Mouse (Mus musculus) induced T-regulatory cell, adult 2 months (primary cell): ENCODE measurements around the gene Ces1b.

ENCODE experiments used
- DNase-seq: peaks from one replicate; pipeline ENCODE4 v3.0.0-alpha.2; 2012; ENCODE audit warnings: low read depth

The Ces1b gene

DNA sequence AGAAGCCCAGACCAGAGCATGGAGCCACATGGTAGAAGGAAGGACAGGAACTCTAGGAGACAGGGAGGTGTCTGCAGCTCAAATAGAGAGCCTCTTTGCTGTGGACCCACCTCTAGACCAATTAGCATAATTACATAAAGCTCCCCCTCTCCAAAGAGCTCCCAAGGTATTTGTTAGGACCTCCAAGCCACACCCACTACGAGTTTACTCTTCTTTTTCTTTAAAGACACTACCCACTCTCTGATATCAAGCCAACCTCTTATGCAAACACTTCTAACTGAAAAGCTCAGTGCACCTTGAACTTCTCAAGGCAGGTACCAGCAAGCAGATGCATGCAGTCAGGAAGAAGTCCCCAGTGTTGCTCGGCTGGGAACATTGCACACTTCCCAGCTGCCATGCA lies at the start of gene Ces1b:
Ces1b (minus strand) TSS at position 131 of the 400 bp plus-strand sequence.
- no peak for DNase-seq

DNA sequence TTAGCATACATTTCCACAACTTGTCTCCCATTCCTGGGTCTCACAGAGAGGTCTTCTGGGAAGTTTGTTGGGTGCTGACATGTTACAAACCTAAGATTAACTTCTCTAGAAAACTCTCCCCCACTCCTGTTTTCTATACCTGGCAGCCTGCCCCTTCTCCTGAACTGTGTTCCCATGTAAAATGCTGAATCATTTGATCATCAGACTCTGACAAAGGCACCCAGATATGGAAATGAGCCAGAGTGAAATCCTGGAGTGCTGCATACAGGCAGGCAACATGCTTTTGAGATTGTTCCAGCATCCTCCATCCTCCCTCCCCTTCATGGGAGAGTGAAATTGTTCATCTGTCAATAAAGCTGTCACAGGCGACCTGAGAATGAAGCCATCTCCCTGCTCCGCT lies 46.7 kb upstream of the Ces1b start:
- no peak for DNase-seq

DNA sequence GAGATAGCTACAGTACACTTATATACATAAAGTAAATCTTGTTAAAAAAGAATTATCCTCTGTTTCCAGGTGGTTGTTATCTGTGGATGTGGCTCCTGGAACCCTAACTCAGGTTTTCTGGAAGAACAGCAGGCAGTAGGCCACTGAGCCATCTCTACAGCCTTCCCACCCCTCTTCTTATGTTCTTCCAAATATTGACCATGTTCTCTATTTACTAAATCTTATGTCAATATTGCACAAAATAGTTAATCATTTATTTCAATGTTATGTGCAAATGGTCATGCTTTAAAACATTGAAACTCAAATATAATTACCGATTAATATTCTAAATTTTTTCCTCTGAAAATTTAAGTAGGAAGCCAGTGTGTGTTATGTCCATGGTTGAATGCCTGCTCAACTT lies 42.2 kb upstream of the Ces1b start:
- no peak for DNase-seq

GRCm38 (mm10) chr8:93095376-93095775 lies 15.6 kb upstream of the Ces1b start:
- DNase-seq: peak; percentile 7

DNA sequence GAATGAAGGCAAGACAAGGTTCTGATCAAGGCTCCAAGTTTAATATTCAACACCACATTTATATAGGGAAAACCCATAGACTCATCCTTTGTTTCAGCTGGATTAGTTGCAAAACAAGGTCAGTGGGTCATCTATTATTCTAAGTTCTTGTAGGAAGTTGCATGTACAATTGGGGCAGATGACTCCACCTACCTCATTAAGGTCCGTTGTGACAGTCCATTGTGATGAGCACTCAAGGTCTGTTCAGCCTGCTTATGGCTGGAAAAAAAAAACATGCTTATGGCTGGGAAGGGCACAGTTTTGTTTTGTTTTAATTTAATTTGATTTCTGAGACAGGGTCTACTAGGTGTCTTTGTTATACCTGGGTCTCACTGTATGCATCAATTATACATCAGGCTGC lies 11.5 kb upstream of the Ces1b start:
- DNase-seq: no peak

- no peak for DNase-seq
Observed at GRCm38 (mm10) chr8:93088686-93089122, 8.9 kb upstream of the Ces1b start.

DNA sequence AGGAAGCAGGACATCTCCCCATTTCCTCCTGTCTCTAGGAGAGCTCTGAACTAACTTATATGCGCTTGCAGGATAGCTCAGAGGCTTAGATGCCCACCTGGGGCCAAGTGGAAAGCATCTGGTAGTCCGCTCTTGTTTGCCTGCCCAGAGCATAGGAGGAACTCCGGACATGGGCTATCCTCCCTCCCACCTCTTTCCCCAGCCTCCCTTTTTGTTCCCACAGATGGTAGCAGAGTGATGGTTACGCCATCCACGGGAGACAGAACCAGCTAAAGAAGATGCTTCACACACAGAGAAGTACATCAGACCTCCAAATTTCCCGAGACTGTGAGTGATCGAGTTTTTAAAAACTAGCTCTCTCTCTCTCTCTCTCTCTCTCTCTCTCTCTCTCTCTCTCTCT lies 8.4 kb upstream of the Ces1b start:
- no peak for DNase-seq

DNA sequence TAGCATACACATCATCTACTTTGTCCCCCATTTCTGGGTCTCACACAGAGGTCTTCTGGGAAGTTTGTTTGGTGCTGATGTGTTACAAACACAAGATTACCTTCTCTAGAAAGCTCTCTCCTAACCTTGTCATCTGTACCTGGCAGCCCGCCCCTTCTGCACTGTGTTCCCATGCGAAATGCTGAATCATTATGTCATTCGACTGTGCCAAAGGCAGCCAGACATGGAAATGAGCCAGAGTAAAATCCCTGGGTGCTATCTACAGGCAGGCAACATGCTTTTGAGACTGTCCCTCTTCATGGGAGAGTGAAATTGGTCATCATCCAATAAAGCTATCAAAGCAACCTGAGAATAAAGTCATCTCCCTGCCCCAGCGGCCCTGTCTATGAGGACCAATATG lies 4.6 kb downstream of the Ces1b start:
- no peak for DNase-seq

DNA sequence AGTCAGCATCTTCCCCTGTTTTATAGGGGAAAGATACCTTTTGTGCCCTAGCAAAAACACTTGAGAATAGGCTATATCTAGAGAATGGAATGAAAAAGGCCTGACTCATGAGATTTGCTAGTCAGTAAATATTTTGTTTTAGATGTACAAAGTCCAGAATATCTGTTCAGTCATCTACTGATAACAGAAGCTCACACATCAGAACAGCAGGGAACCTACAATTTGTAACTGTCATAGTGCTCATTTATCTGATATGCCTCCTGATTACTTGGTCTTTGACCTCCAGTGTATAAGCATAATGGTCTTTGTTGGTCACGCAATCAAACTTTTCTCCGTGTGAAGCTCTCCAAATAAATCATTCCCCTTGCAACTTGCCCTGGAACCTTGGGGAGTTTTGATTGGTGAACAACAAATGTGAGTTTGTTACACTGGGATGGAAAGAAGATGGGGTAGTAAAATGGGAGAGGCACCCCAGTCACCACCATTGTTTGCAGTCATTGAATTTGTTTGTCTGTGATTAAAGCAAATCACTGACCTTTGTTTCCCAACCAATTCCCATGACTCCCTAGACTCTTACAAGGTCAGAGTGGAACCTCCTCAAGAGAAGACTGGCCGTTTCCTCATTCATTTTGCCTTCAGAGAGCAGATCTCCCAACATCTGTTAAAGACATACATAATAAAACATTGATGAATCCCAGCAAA lies 16.2 kb downstream of the Ces1b start:
- DNase-seq: no peak

DNA sequence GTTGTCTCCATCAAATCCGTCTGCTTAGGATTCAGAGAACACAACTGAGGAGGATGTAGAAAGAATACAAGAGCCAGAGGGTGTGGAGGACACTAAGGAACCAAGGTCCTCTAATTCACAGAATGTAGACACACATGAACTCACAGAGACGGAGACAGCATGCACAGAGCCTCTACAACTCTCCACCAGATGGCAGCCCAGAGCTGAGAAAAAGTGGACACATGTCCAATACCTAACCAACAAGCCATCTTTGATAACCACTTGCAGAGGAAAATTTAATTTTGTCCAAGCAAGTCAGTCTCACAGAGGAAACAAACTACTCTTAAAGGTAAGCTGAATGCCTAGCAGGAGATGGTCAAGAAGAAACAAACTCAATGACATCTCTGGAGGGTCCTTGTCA lies 20.6 kb downstream of the Ces1b start:
- DNase-seq: peak; percentile 6

DNA sequence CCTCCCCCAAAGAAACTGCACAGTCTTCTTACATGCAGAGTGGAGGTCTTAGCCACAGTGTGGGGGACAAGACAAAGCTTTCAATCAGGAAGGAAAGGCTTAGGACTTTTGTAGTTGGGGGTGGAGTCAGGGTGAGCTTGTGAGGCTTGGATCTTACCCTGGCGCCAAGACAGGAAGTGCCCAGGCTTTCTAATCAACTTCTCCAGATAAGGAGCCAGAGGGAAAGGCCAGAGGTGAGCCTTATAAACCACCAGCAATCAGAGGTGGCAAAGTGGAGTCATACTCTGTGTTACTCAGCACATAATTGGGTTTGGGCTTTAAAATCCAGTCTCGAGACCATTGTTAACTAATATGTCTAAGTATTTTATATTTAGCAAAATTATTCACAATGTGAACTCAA lies 24.6 kb downstream of the Ces1b start:
- no peak for DNase-seq

DNA sequence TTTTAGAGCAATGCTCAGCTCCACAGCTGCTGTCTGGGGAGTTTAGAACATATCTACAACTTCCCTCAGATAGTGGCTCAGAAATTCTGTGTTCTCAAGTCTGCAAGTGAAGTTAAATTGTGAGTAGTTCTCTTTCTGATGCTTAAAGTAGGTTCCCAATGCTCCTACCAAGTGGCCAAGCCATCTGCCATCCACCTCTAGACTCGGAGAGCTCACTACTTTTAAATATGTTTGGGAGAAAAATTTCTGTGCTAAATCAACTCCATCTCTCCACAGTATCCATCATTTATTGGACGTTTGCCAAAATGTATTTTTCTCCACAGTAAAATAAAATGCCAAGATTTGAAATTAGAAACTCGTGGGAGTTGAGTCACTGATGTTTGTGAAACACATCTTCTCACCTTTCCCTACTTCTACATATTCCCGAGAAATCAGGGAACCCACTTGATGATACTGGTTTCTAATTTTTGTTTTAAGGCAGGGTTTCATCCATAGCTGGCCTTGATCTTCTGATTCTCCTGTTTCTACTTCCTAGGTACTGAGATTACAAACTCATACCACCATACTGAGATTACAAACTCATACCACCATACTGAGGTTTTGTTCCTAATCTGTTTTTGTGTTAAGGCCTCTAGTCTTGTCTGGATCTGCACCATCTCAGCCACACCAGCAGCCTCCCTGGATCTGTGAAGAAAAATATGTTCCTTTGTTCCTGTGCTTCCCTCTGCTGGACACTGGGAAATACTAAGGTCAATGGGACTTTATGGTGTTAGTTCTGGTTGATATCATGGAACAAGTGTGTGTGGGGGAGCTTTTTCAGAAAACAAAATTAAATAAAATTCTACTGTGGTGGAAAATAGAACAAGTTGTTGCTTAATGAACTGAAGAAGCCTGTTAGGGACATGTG lies 31.1 kb downstream of the Ces1b start:
- no peak for DNase-seq

GRCm38 (mm10) chr8:93048092-93048491 lies 31.7 kb downstream of the Ces1b start, which contains the start of gene Ces1a:
Gene Ces1a (minus strand): TSS chr8:93048192.
- DNase-seq: no peak

DNA sequence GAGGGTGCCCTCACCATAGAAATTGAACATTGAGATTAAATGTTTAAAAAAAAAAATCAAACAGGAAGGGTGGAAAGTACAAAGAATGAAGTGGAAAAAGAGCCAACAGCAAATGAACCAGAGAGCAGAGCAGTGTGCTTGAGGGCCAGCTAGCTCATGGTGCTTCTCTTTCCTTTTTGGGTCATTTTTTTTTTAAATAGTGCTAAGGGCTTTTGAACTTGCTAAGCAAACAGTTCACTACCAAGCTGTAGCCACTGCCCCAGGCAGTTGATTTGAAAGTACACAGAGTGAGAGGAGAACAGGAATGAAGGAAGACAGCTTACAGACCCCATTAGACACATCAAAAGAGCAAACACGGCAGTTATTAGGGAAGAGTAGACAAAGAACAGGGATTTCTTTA lies 36.7 kb downstream of the Ces1b start:
- DNase-seq: no peak

- DNase-seq: no peak
Observed at GRCm38 (mm10) chr8:93040776-93041567, 38.8 kb downstream of the Ces1b start.

DNA sequence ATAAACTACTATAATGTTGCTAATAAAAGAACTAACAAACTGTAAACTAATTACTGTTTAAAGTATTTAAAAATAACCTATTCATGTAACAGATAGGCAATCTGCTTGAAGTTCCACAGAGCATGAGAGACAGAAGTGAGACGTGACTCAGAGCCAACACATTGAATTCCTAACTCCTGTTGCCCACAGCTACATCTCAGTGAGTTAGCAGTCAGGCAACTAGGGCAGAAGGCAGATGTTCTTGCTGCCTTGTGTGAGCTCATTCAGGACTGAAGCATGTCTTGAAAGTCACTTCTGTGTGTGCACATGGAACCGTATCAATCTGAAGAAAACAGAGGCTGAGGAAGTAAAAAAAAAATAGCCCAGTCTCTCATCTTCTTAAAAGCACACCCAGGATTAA lies 39.6 kb downstream of the Ces1b start:
- DNase-seq: no peak

- no peak for DNase-seq
Observed at GRCm38 (mm10) chr8:93038831-93039230, 41.0 kb downstream of the Ces1b start.

DNA sequence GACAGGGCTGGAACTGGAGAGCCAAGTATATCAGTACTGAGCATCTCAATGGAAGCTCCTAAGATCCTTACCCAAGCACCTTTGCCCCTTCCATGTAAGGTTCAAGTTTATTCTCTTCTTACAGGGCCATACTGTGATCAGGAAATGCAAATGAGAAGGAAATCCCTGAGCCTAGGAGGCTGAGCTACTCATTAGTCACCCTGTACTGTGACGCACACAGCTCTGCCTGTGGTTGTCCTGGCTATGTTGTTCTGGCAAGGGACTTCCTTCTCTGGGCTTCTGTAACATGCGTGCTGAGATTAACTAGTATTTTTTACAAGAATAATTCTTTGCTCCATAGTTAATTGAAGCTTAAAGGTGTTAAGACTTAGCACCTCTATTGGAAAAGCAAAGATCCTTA lies 49.2 kb downstream of the Ces1b start:
- no peak for DNase-seq

DNA sequence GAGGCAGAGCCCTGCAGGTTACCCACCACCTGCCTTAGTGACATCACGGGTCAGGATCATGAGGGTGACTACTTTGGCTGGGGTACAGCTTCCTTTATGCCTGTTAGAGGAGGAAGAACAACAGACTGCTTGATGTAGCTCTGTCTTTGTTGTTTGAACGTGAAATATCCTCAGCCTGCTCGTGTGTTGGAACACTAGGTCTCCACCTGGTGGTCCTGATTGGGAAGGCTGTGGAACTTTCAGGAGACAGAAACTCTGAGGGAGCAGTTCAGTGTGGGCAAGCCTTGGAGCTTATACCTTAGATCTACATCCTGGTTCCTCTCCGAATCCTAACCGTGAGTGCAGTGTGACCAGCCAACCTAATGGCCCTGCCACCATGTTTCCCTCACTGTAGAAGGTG lies 58.1 kb downstream of the Ces1b start:
- no peak for DNase-seq

- DNase-seq: no peak
Observed at GRCm38 (mm10) chr8:93014300-93014699, 65.5 kb downstream of the Ces1b start.

- DNase-seq: no peak
Observed at GRCm38 (mm10) chr8:93012226-93012625, 67.6 kb downstream of the Ces1b start.

DNA sequence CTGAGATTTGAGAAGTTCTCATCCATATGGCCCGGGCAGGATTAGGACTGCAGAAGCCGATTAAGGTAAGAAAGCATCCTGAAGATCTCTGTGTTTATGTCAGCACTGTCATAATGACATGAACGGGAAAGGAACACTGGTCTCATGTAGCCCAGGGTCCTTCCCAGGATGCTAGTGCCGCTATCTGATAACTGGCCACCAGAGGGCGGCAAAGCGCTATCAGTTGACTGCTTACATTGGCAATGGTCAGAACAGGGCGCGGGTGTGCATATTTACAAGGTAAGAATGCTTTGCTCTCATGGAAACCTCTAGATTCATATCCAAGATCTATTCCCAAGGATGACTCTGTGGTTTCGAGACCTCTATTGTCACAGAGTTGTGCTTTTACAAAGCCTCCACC lies 68.4 kb downstream of the Ces1b start:
- peak; percentile 63 for DNase-seq
